Mouse (Mus musculus) heart, postnatal 4 days (tissue): ENCODE measurements around the gene Stox2. TPM values are rescaled to one million over a fixed set of nuclear protein-coding genes. Genes with fewer than 3 reads are reported as not detected.

Source experiments
- DNase-seq: peaks from one replicate; pipeline ENCODE4 v3.0.0; 2021
- total RNA-seq, 2 experiments: library from RNA; stranded (reverse); gene quantifications; 2 replicates each; pipeline ENCODE4 v1.2.3; 2021

The Stox2 gene
- total RNA-seq, 2 experiments from 2014 or later: 27.4 to 29.3 TPM

DNA sequence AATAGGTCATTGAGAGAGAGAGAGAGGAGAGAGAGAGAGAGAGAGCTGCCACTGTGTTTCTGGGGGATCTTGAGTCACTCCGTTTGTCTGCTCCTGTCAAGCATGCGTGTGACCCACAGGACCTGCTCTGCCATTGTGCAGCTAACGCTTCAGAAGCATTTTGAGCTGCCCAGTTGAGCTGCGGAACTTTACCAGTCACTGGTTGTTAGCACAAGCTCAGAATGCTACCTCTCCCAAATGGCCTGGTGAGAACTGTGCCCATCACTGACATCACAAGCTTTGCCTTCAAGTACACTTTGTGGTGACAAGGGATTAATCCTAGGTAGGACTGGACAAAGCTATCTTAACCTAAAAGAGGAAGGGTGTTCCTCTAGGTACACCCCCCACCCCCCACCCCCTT lies 263.9 kb downstream of the Stox2 start:
- DNase-seq: no peak

GRCm38 (mm10) chr8:47181032-47181698 lies 265.0 kb downstream of the Stox2 start:
- no peak for DNase-seq

DNA sequence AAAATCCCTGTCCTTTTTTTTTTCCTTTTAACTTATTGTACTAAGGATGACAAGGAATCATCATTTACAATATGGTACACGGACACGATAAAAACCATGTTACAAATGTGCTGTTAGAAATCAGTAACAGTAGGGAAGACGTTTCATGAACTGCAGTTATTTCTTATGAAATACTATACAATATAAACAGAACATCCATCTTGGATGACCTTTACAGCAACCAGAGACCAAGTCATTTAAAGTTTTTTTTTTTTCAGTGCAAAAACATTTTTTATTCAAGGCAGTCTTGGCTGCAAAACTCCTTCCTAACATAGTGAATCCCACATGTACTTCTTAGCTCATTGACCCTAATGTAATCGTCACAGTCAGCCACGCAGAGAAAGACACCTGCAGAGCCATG lies 266.0 kb downstream of the Stox2 start:
- DNase-seq: no peak

DNA sequence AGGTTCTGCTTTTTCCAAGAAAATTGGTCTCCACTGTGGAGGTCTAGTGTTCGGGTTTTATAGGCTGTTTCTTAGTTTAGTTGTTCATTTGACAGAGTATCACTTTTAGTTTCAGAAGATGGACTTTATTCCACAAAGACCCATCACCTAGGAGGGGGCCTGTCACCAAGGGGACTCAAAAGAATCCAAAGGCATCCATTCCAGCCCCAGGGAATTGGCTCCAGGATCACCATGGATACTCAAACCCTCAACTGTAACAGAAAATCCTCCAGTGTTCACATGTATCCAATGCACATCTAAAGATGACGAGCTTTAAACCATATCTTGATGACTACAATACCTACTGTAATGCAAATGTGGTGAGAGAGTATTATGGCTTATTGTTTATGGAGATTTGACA lies 267.4 kb downstream of the Stox2 start:
- no peak for DNase-seq

GRCm38 (mm10) chr8:47173823-47174222 lies 272.3 kb downstream of the Stox2 start:
- DNase-seq: no peak

DNA sequence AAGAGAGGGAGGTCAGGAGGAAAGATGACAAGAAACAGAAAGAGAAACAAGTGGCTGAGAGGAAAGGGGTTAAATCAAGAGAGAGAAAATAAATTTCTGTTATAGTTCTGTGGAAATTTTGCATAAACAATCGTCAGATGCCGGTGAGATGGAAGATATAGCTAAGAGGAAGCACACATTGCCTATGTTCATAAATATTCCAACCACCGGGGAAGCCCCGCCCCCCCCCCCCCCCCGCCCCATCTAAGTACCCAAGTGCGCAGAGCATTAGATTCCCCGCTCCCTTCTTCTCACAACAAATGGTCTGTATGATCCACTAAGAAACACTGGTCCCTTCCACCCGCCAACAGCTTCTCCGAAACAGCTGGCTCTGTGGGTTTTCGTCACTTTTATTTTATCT lies 273.3 kb downstream of the Stox2 start:
- DNase-seq: no peak

GRCm38 (mm10) chr8:47160688-47161087 lies 285.5 kb downstream of the Stox2 start:
- no peak for DNase-seq

GRCm38 (mm10) chr8:47154521-47154920 lies 291.6 kb downstream of the Stox2 start:
- DNase-seq: no peak

- no peak for DNase-seq
These were observed 300.9 kb downstream of the Stox2 start for GRCm38 (mm10) chr8:47145258-47145657.

DNA sequence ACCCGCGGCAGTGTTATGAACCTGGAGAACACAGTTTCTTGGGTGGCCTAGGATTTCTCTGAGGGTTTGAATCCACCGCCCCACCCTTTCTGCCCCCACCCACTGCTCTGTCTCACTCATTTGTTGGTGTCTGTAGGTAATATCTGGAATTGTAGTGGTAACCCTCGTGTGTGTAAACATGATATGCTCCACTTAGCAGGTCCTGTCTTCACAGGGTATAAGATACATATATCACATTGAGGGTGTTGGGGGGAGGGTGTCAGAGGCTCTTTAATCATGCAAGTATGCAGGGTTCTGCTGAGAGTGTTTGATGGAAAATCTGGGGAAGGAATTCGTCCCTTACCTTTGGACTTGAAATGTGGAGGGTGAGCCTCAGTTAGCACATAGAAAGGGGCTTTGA lies 310.1 kb downstream of the Stox2 start:
- no peak for DNase-seq

DNA sequence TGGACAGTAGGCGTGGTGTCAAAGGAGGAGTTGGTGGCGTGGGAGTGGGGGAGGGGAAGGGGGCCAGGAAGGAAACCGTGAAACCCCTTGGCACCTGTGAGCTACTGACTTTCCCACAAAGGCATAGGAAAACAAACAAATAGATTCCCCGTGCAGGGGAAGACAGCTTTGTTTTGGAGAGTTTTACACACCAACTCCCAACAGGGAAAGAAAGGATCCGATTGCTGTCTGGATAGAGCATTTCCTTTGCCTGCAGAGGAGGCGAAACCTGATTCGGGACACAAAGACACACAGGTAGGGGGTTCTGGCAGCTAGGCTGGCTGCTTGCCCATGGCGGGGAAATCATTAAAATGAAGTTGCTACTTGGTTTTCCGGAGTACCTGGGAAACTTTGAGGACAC lies 310.6 kb downstream of the Stox2 start:
- DNase-seq: peak; percentile 8

- no peak for DNase-seq
These were observed 311.4 kb downstream of the Stox2 start for GRCm38 (mm10) chr8:47134736-47135135.

GRCm38 (mm10) chr8:47133381-47133780 lies 312.8 kb downstream of the Stox2 start:
- DNase-seq: no peak

Other genes with a start within 250 kb of the Stox2 start
- gene Trappc11, start 87.1 kb upstream of the Stox2 start, total RNA-seq: 10 to 100 TPM; 21.6 to 22.4 TPM
- gene Rwdd4a, start 87.3 kb upstream of the Stox2 start, total RNA-seq: 10 to 100 TPM; 45.6 to 49.7 TPM
- 10 to 100 TPM; 10.4 to 14.0 TPM for gene Ing2, start 229.2 kb upstream of the Stox2 start, total RNA-seq